Mouse (Mus musculus) spleen, adult 18-20 months (tissue): Measurements from ENCODE around the gene Flot2.

Experiments used
- DNase-seq, 2 experiments: peaks; one replicate each; pipeline ENCODE4 v3.0.0; 2022; ENCODE audit warnings: mixed read lengths in 2 of 2

Flot2 gene

GRCm38 (mm10) chr11:78104501-78104900, 66.8 kb downstream of the Flot2 start:
- DNase-seq: no peak
